Mouse (Mus musculus) forebrain, embryonic 10.5 days (tissue): ENCODE results near the gene Gm11639. TPM values are rescaled to one million over a fixed set of nuclear protein-coding genes. Genes with fewer than 3 reads are reported as not detected.

Experiments used
- DNase-seq: peaks from one replicate; pipeline ENCODE4 v3.0.0-alpha.2; 2017; ENCODE audit warnings: low spot score; ENCODE audit errors: extremely low spot score
- H3K27ac ChIP-seq: fragments of 300-500 bp; sonication (generic); 2 replicates; pipeline ENCODE4 v1.5.1; 2016; ENCODE audit warnings: mild to moderate bottlenecking
- H3K27me3 ChIP-seq: fragments of 300-500 bp; sonication (generic); 2 replicates; pipeline ENCODE4 v1.6.1; 2016; ENCODE audit warnings: mild to moderate bottlenecking; ENCODE audit not compliant: poor library complexity, severe bottlenecking
- H3K36me3 ChIP-seq: fragments of 300-500 bp; sonication (generic); replicated peaks from 2 replicates; pipeline ENCODE4 v1.6.1; 2016; ENCODE audit warnings: mild to moderate bottlenecking, moderate library complexity
- H3K4me1 ChIP-seq: fragments of 300-500 bp; sonication (generic); 2 replicates; pipeline ENCODE4 v1.6.1; 2016
- H3K4me3 ChIP-seq: fragments of 300-500 bp; sonication (generic); 2 replicates; pipeline ENCODE4 v1.5.1; 2016; ENCODE audit warnings: mild to moderate bottlenecking, moderate library complexity
- H3K9me3 ChIP-seq: fragments of 300-500 bp; sonication (generic); 2 replicates; pipeline ENCODE4 v1.6.1; 2016; ENCODE audit warnings: mild to moderate bottlenecking, moderate library complexity
- WGBS: fragments of 180-500 bp; shearing (Covaris S2); methylation state at CpG from one replicate; pipeline ENCODE4 v1.1.7; 2016; 5-methylcytosine and 5-hydroxymethylcytosine counted together
- polyA plus RNA-seq: library from polyadenylated mRNA; unstranded; fragments of >200 nt; fragmentation: Nextera tagmentation; extraction: Ambion mirVana; gene quantifications from 2 replicates; pipeline ENCODE4 v1.2.1, GENCODE M21; 2016

The Gm11639 gene
- polyA plus RNA-seq, 1 experiment from 2014 or later, result not detected

- H3K36me3 ChIP-seq, result no peaks in the 10 kb centered on the region
- 83% methylated on average over 5 of the region's 5 CpGs for WGBS
These were observed 24.4 kb upstream of the Gm11639 start for GRCm38 (mm10) chr11:104661106-104661505.

GRCm38 (mm10) chr11:104661531-104662205 lies 23.8 kb upstream of the Gm11639 start:
- Histone ChIP-seq H3K36me3 (no peaks in the 10 kb centered on the region), H3K27me3 (no peaks in the 10 kb centered on the region), H3K4me3 (no peak overlapping the region), H3K9me3 (peaks cover 7% of the 10 kb centered on the region; the same call in 1 of the 2 replicates), H3K27ac (no peak overlapping the region), H3K4me1 (no peaks in the 10 kb centered on the region)
- 84% methylated on average over 20 of the region's 20 CpGs for WGBS
- DNase-seq, result no peak

More at GRCm38 (mm10) chr11:104661106-104661505, 24.4 kb upstream of the Gm11639 start:
- Histone ChIP-seq H3K9me3 (peaks cover 7% of the 10 kb centered on the region; the same call in 1 of the 2 replicates), H3K27me3 (no peaks in the 10 kb centered on the region), H3K4me3 (no peak overlapping the region), H3K4me1 (no peaks in the 10 kb centered on the region), H3K27ac (no peak overlapping the region)
- no peak for DNase-seq

DNA sequence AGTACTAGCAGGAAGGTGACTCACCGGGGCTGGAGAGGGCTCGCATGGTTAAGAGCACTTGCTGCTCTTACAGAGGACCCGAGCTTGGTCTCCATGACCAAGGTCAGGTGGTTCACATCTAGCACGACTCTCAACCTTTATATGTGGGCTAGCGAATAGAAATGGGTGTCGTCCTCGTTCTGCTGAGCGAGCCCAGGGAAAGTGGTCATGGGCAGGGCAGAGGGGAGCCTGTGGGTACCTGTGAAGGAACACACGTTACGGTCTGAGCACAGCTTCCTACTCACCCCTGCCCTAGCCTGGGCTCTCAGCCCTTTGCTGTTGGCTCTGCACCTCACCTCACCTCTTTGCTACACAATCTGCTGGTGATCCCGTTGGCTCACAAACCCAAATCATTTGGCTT lies 22.9 kb upstream of the Gm11639 start:
- Histone ChIP-seq H3K36me3 (no peaks in the 10 kb centered on the region), H3K27ac (no peak overlapping the region), H3K9me3 (peaks cover 7% of the 10 kb centered on the region; the same call in 1 of the 2 replicates), H3K4me3 (no peak overlapping the region), H3K4me1 (0 out of 2 replicates have a peak, but pooled peaks cover 4% of the 10 kb centered on the region), H3K27me3 (no peaks in the 10 kb centered on the region)
- DNase-seq, result no peak
- 90% methylated on average over 11 of the region's 11 CpGs for WGBS

DNA sequence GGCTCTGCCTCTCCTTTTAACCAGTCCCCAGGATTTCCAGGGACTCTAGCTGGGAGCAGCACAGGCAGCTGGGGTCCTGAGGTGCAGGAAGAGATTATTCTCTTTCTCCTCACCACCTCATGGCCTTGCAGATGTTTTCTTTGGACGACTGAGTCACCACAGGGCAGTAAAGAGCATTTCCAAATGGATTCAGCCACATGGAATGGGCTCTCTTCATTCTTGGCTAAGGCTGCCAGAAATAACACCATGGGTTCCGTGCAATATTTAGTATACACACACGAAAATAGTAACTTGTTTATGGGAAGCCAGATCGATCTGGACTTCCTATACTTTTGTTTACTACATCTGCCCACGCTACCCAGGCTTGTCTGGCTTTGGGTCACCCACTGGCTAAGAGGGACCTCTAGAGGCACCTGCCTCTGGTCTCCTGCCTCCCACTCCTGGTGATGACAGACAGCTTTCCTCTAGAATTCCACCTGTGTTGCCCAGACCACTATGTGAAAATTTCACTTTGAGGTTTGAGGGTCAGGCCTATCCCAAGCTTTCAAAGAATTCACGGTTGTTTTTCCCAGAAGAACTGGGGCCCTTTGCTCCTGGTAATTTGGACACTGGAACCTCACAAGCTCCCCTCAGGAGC lies 22.1 kb upstream of the Gm11639 start:
- Histone ChIP-seq H3K36me3 (no peaks in the 10 kb centered on the region), H3K27me3 (no peaks in the 10 kb centered on the region), H3K9me3 (peaks cover 7% of the 10 kb centered on the region; the same call in 1 of the 2 replicates), H3K4me1 (0 out of 2 replicates have a peak, but pooled peaks cover 5% of the 10 kb centered on the region), H3K4me3 (no peak overlapping the region), H3K27ac (no peak overlapping the region)
- DNase-seq, result no peak
- WGBS, result 87% methylated on average over 6 of the region's 6 CpGs

DNA sequence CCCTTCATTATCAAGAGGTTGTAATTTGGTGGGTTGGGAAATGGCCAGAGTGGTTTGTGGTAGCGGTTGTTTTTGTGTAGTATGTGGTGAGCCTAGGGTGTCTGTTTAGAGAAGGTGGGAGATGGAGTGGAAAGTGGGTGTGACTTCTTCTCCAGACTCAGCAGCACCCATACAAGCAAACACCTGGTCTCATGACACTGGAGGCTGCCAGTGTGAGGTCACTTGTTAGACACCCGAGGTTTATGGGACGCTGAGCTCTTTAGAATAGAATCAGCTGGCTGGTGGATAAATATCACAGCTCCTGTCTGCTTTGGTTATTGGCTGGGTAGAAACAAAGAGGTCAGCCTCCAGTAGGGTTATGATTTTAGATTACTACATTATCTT lies 21.6 kb upstream of the Gm11639 start:
- WGBS, result 88% methylated on average over 3 of the region's 3 CpGs
- no peak for DNase-seq
- H3K27me3 ChIP-seq, result no peaks in the 10 kb centered on the region
- no peak overlapping the region for H3K27ac ChIP-seq
- no peaks in the 10 kb centered on the region for H3K36me3 ChIP-seq
- 0 out of 2 replicates have a peak, but pooled peaks cover 5% of the 10 kb centered on the region for H3K4me1 ChIP-seq
- H3K9me3 ChIP-seq, result peaks cover 7% of the 10 kb centered on the region; the same call in 1 of the 2 replicates
- no peak overlapping the region for H3K4me3 ChIP-seq

DNA sequence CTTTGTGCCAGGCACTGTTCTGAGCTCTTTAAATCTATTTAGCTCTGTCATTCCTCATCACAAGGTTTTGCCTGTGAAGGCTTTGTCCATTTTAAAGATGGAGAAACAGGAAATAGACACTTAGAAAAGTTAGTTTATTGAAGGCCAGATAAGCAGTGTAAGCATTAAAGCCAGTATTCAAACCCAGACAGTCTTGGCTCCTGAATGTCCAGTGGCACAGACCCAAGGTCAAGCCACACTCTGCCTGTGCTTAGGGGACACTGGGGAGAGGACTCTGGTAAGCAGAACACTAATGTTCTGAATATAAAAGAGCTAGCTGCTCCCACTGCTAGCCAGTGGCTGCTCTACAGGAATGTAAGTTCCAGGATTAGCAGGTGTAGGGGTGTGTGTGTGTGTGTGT lies 21.1 kb upstream of the Gm11639 start:
- Histone ChIP-seq H3K9me3 (peaks cover 7% of the 10 kb centered on the region; the same call in 1 of the 2 replicates), H3K27ac (no peak overlapping the region), H3K36me3 (no peaks in the 10 kb centered on the region), H3K4me1 (0 out of 2 replicates have a peak, but pooled peaks cover 5% of the 10 kb centered on the region), H3K4me3 (no peak overlapping the region), H3K27me3 (no peaks in the 10 kb centered on the region)
- DNase-seq, result no peak

DNA sequence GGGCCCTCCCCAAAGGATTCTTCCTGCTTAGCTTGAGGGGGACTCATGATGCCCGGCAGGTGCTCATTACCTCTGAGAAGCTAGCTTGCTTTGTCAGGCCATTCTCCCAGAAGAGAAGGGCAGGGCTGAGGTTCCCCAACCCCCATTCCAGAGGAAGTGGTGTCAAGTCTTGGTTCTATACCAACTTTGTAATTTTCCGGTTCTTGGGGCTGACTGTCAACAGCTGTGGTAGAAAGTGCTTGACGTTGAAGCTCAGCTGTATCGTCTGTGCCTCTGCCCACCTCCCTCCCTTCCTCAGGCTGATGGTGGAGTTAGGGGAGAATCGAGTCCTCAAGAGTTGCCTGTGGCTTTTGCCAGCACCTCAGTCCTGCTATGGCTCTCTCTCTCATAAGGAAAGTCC lies 18.1 kb upstream of the Gm11639 start:
- 0 out of 2 replicates have a peak, but pooled peaks cover 5% of the 10 kb centered on the region for H3K4me1 ChIP-seq
- WGBS, result 71% methylated on average over 5 of the region's 5 CpGs
- no peak for DNase-seq
- H3K36me3 ChIP-seq, result no peaks in the 10 kb centered on the region
- H3K9me3 ChIP-seq, result no peaks in the 10 kb centered on the region
- H3K27ac ChIP-seq, result no peak overlapping the region
- H3K4me3 ChIP-seq, result no peak overlapping the region
- no peaks in the 10 kb centered on the region for H3K27me3 ChIP-seq

DNA sequence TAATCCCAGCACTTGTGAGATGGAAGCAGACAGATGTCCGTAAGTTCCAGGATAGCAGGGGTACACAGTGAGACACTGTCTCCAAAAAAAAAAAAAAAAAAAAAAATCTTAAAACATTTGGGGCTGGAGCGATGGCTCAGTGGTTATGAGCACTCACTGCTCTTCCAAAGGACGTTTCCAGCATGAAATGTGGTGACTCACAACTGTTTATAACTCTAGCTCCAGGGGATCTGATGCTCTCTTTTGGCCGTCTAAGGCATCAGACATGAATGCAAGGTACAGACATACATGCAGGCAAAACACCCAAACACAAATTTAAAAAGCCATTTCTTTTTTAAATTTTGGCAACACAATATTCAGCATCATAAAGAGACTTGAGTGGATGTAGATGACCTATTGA lies 12.1 kb upstream of the Gm11639 start:
- DNase-seq, result no peak
- Histone ChIP-seq H3K4me3 (no peak overlapping the region), H3K4me1 (no peaks in the 10 kb centered on the region), H3K27ac (no peak overlapping the region), H3K27me3 (no peaks in the 10 kb centered on the region), H3K9me3 (no peaks in the 10 kb centered on the region), H3K36me3 (no peaks in the 10 kb centered on the region)
- 75% methylated on average over 4 of the region's 4 CpGs for WGBS

DNA sequence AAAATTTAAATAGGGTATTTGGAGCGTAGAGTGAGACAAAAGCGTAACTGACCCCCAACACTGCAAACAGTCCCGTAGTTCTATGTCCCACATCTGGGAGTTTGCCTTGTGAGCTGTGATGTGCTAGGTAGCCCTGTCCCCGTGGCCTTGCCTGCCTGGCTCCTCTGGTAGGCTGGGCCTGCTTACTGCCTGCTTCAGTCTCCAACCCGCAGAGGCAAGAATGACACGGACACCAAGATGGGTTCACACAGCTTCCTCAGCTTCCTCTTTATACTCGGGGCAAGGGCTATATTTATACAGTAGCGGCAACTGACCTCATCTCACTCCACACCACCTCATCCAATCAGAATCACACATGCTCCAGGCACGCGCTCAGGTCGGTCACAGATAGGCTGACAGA lies 10.7 kb upstream of the Gm11639 start:
- H3K4me3 ChIP-seq, result no peak overlapping the region
- H3K9me3 ChIP-seq, result no peaks in the 10 kb centered on the region
- DNase-seq, result no peak
- no peaks in the 10 kb centered on the region for H3K27me3 ChIP-seq
- H3K4me1 ChIP-seq, result no peaks in the 10 kb centered on the region
- H3K27ac ChIP-seq, result no peak overlapping the region
- WGBS, result 95% methylated on average over 11 of the region's 11 CpGs
- H3K36me3 ChIP-seq, result no peaks in the 10 kb centered on the region

DNA sequence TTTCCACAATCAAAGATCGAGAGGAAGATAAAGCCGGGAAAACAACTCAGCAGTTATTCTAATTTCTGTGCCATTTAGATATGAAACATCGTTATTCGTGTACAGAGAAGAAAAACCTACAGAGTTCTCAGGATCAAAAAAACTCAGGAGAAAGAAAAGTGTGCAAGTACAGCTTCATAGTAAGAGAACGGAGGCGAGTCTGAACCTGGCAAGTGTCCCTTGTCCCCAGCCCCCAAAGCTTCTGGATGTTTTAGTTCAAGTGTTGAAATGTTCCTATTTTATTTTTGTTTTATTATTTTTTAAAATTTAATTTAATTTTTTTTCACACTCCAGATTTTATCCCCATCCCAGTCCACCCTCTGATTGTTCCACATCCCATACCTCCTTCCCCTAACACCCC lies 7.7 kb downstream of the Gm11639 start:
- DNase-seq, result no peak
- H3K4me1 ChIP-seq, result no peaks in the 10 kb centered on the region
- no peaks in the 10 kb centered on the region for H3K27me3 ChIP-seq
- H3K27ac ChIP-seq, result no peak overlapping the region
- WGBS, result 93% methylated on average over 6 of the region's 6 CpGs
- no peaks in the 10 kb centered on the region for H3K9me3 ChIP-seq
- H3K4me3 ChIP-seq, result no peak overlapping the region
- no peaks in the 10 kb centered on the region for H3K36me3 ChIP-seq

- no peaks in the 10 kb centered on the region; the same call in 1 of the 2 replicates for H3K4me1 ChIP-seq
- H3K36me3 ChIP-seq, result no peaks in the 10 kb centered on the region
- H3K9me3 ChIP-seq, result no peaks in the 10 kb centered on the region
- no peak overlapping the region for H3K27ac ChIP-seq
- no peak overlapping the region for H3K4me3 ChIP-seq
- 79% methylated on average over 15 of the region's 15 CpGs for WGBS
- no peaks in the 10 kb centered on the region for H3K27me3 ChIP-seq
- no peak for DNase-seq
These were observed 18.6 kb downstream of the Gm11639 start for GRCm38 (mm10) chr11:104704097-104704496.

- 69% methylated on average over 2 of the region's 2 CpGs for WGBS
- no peaks in the 10 kb centered on the region for H3K9me3 ChIP-seq
- no peak overlapping the region for H3K27ac ChIP-seq
- H3K4me3 ChIP-seq, result no peak overlapping the region
- H3K36me3 ChIP-seq, result no peaks in the 10 kb centered on the region
- no peaks in the 10 kb centered on the region; the same call in 1 of the 2 replicates for H3K4me1 ChIP-seq
- no peaks in the 10 kb centered on the region for H3K27me3 ChIP-seq
- DNase-seq, result no peak
These were observed 21.6 kb downstream of the Gm11639 start for GRCm38 (mm10) chr11:104707084-104707483.

DNA sequence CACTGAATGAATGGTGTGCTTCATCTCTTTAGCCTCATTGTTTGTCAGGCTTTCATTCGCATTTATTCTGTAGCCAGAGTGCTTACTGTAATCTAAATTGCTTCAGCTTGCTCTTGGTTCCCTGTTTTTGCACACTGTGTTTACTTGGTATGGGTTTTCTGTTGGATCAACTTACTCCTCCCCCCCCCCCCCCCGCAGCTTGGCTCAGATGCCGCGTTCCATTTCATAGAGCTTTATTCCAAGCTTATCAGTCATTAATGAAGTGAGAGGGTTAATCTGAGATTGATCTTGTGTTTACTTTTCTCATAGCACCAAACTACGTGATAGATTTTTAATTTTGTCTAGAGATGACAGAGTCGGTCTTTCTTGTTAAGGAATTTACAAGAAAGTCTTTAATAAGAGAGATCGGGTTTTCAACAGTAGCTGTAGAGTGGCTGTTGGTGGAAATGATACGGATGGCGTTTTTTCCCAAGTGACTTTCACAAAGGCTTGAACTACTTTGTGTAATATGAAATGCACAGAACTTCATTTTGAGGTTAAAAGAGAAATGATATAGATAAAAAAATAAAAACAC lies 59.6 kb downstream of the Gm11639 start:
- no peak for DNase-seq
- Histone ChIP-seq H3K9me3 (no peaks in the 10 kb centered on the region), H3K4me3 (no peak overlapping the region), H3K27me3 (no peaks in the 10 kb centered on the region), H3K36me3 (no peaks in the 10 kb centered on the region), H3K27ac (no peak overlapping the region), H3K4me1 (no peaks in the 10 kb centered on the region)
- 93% methylated on average over 9 of the region's 9 CpGs for WGBS
